ENCODE assay signal across 8 mouse cellular contexts in the genomic region with DNA sequence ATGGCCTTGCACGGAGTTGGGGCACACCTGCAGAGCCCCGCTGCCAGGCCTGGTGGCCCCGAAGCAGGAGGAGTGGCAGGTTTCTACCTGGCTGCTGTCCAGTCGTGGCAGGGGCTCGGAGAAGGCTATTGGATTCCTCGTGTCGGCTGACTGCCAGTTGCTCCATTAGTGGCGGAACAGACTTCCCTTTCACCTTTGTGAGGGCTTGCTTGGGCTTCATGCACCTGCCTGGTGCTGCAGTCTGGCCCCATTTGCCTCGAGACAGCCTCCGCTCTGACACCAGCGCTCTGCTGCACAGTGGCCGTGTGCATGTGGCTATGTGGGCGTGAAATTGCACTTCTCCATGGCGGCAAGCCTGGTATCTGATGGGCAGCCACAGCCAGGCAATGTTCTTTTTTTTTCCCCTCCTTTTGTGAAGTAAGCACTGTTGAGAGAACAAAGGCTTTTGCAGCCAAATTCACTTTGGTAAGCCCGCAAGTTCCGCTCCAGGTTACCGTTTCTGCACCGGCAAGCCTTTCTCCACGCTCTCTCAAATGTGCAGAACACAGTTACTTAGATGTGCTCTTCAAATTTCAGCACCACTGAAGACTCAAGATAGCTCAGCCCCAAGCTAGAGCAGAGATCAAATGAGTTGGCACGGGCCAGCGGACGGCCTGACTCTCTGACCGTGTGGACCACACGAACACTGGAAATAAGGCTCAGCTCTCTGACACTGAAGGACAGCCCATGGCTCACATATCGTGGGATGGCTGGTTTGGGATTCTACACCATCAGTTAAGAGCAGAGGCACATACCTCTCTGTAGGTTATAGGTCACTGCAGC.
A peak's percentile ranks its signal among the peaks of the same experiment; 100 is the strongest.
DNase-seq lines count a peak whose midpoint lies in the region; ATAC-seq lines count a peak whose summit lies in the region.

No protein-coding gene starts in this region.

- H3K9ac ChIP-seq in limb, embryonic 13.5 days: no peak overlapping the region
- no peak overlapping the region; the same call in 1 of the 2 replicates for H3K9ac ChIP-seq in hindbrain, embryonic 13.5 days
- no peak overlapping the region for H3K9ac ChIP-seq in midbrain, embryonic 15.5 days

- peaks cover 21% of the 10 kb centered on the region for H3K36me3 ChIP-seq in limb, embryonic 13.5 days
- H3K36me3 ChIP-seq in limb, embryonic 10.5 days: no peaks in the 10 kb centered on the region
- no peaks in the 10 kb centered on the region for H3K36me3 ChIP-seq in hindbrain, embryonic 13.5 days
- H3K36me3 ChIP-seq in midbrain, embryonic 15.5 days (replicated peaks): no peaks in the 10 kb centered on the region

- peaks cover 19% of the 10 kb centered on the region for H3K4me1 ChIP-seq in limb, embryonic 13.5 days
- peaks cover 6% of the 10 kb centered on the region for H3K4me1 ChIP-seq in limb, embryonic 10.5 days
- peaks cover 19% of the 10 kb centered on the region for H3K4me1 ChIP-seq in hindbrain, embryonic 13.5 days (replicated peaks)
- peaks cover 11% of the 10 kb centered on the region for H3K4me1 ChIP-seq in midbrain, embryonic 15.5 days

- no peak for DNase-seq in limb, embryonic 10.5 days (ENCODE audit: low spot score)
- DNase-seq in layer of hippocampus, postnatal 36 days: peak; percentile 26 to 37
- no peak for DNase-seq in urinary bladder, postnatal 10 days (ENCODE audit: low spot score)
- DNase-seq in adrenal gland, postnatal 25 days: no peak

- H3K27me3 ChIP-seq in limb, embryonic 13.5 days: peaks cover 3% of the 10 kb centered on the region
- 0 out of 2 replicates have a peak, but pooled peaks cover 9% of the 10 kb centered on the region for H3K27me3 ChIP-seq in limb, embryonic 10.5 days (ENCODE audit: low read depth, poor library complexity, severe bottlenecking)
- 0 out of 2 replicates have a peak, but pooled peaks cover 6% of the 10 kb centered on the region for H3K27me3 ChIP-seq in hindbrain, embryonic 13.5 days
- H3K27me3 ChIP-seq in midbrain, embryonic 15.5 days (replicated peaks): no peaks in the 10 kb centered on the region

- no peaks in the 10 kb centered on the region for H3K9me3 ChIP-seq in limb, embryonic 13.5 days
- H3K9me3 ChIP-seq in limb, embryonic 10.5 days (replicated peaks): no peaks in the 10 kb centered on the region
- H3K9me3 ChIP-seq in hindbrain, embryonic 13.5 days: no peaks in the 10 kb centered on the region
- no peaks in the 10 kb centered on the region for H3K9me3 ChIP-seq in midbrain, embryonic 15.5 days

- H3K4me3 ChIP-seq in limb, embryonic 13.5 days: no peak overlapping the region
- no peak overlapping the region for H3K4me3 ChIP-seq in limb, embryonic 10.5 days
- H3K4me3 ChIP-seq in hindbrain, embryonic 13.5 days: no peak overlapping the region
- no peak overlapping the region for H3K4me3 ChIP-seq in midbrain, embryonic 15.5 days

- no peak overlapping the region for H3K4me2 ChIP-seq in limb, embryonic 13.5 days (replicated peaks)
- H3K4me2 ChIP-seq in hindbrain, embryonic 13.5 days: peak overlapping the region; percentile 26
- H3K4me2 ChIP-seq in midbrain, embryonic 15.5 days: peak overlapping the region; percentile 19

- 72% methylated on average over 25 of the region's 25 CpGs for WGBS in limb, embryonic 13.5 days
- 86% methylated on average over 25 of the region's 25 CpGs for WGBS in limb, embryonic 10.5 days
- whole genome bisulfite sequencing in hindbrain, embryonic 13.5 days: 44% methylated on average over 25 of the region's 25 CpGs
- whole genome bisulfite sequencing in midbrain, embryonic 15.5 days: 34% methylated on average over 25 of the region's 25 CpGs

- ATAC-seq in limb, embryonic 13.5 days (ENCODE audit: low FRiP score, low read depth): peak; percentile 43; the same call in 1 of the 2 replicates
- peak; percentile 82 for ATAC-seq in hindbrain, embryonic 13.5 days (ENCODE audit: low FRiP score)
- ATAC-seq in midbrain, embryonic 15.5 days (replicated peaks): peak; percentile 77
- ATAC-seq in monocyte, adult 5-6 weeks (replicated peaks; ENCODE audit: insufficient number of reproducible peaks, low FRiP score, low TSS enrichment, poor library complexity, severe bottlenecking): no peak

- peak overlapping the region; percentile 2; the same call in 1 of the 2 replicates for H3K27ac ChIP-seq in limb, embryonic 13.5 days
- H3K27ac ChIP-seq in limb, embryonic 10.5 days: no peak overlapping the region
- H3K27ac ChIP-seq in hindbrain, embryonic 13.5 days: peak overlapping the region; percentile 13
- H3K27ac ChIP-seq in midbrain, embryonic 15.5 days: 0 out of 2 replicates have a peak overlapping the region, but pooled peaks have one; percentile 39

Comparison
In these comparisons a context has a peak if more than half of its experiments do, and no peak if none do; other contexts are left out.
1. DNase-seq: peak in layer of hippocampus, postnatal 36 days (2 of 2); none in limb, embryonic 10.5 days (single experiment), urinary bladder, postnatal 10 days (single experiment) and adrenal gland, postnatal 25 days (single experiment).